Mouse (Mus musculus): Measurements from ENCODE around the gene Rnf130. TPM values are rescaled to one million over a fixed set of nuclear protein-coding genes. Genes with fewer than 3 reads are reported as not detected.

Rnf130 gene
- polyA plus RNA-seq, 1 experiment, result 47.7 TPM

DNA sequence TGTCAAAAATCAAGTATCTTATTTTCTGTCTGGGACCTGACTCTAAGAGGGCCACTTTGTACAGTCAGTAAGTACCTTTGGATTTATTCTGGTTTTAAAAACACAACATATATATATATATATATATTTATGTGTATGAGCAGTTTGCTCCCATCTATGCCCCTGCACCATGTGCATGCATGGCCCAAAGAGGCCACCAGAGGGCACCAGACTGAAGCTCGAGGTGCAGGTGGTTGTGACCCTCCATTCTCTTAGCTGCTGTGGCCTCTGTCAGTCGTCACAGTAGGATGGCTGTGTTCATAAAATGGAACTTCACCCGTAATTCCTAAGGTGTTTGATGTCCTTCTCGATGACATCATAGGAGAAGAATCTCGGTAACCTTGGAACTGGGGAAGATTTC is 89.2 kb downstream of the Rnf130 start:
- no peak for TF ChIP-seq POLR2A (IDR thresholded peaks at IDR 0.05; ENCODE audit: borderline replicate concordance, extremely low read depth, insufficient read depth, insufficient read length, poor library complexity, severe bottlenecking)
- TF ChIP-seq CTCF (IDR thresholded peaks at IDR 0.05; ENCODE audit: borderline replicate concordance, extremely low read depth, insufficient read depth, insufficient read length), result peak; percentile 87
- peak; percentile 71 for DNase-seq (ENCODE audit: low read depth)

DNA sequence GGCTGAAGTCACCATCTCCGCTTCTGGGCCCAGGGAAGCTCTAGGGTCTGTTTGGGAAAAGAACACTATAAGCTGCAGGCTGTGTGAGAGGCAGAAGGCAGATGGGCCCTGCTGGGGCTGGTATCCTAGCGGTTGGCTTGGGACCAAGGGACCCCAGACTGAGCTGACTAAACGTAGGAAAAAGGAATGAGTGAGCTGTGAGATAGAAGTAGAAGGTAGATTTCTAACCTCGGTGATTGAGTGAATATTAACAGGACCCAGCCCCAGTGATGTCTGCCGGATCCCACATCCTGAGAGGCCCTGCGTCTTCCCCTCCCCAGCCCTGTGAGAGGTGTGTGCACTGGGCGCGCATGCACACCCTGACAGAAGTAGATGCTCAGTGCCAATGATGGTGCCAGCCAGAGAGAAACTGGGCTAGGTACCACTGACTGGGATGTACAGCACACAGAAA is 97.5 kb downstream of the Rnf130 start:
- peak; percentile 32 for DNase-seq (ENCODE audit: low read depth)
- TF ChIP-seq CTCF (IDR thresholded peaks at IDR 0.05; ENCODE audit: borderline replicate concordance, extremely low read depth, insufficient read depth, insufficient read length) (no peak), POLR2A (IDR thresholded peaks at IDR 0.05; ENCODE audit: borderline replicate concordance, extremely low read depth, insufficient read depth, insufficient read length, poor library complexity, severe bottlenecking) (no peak)

DNA sequence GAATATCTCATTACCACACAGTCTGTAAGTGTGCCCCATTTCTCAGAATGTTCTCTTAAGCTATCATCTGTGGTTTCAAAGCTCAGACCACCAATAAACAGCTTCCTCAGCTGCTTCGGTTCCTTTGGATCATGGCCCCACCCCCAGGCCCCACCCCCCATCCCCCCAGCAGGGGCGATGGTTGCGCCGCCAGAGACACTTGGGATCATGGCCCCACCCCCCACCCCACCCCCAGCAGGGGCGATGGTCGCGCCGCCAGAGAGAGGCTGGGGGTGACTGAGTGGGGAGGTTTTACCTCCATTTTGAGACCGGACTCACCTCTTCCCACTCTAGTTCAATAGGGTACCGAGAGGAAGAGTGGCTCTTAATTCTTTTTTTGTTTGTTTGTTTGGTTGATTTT is 102.6 kb downstream of the Rnf130 start:
- no peak for DNase-seq (ENCODE audit: low read depth)
- TF ChIP-seq POLR2A (IDR thresholded peaks at IDR 0.05; ENCODE audit: borderline replicate concordance, extremely low read depth, insufficient read depth, insufficient read length, poor library complexity, severe bottlenecking) (no peak), CTCF (IDR thresholded peaks at IDR 0.05; ENCODE audit: borderline replicate concordance, extremely low read depth, insufficient read depth, insufficient read length) (no peak)

DNA sequence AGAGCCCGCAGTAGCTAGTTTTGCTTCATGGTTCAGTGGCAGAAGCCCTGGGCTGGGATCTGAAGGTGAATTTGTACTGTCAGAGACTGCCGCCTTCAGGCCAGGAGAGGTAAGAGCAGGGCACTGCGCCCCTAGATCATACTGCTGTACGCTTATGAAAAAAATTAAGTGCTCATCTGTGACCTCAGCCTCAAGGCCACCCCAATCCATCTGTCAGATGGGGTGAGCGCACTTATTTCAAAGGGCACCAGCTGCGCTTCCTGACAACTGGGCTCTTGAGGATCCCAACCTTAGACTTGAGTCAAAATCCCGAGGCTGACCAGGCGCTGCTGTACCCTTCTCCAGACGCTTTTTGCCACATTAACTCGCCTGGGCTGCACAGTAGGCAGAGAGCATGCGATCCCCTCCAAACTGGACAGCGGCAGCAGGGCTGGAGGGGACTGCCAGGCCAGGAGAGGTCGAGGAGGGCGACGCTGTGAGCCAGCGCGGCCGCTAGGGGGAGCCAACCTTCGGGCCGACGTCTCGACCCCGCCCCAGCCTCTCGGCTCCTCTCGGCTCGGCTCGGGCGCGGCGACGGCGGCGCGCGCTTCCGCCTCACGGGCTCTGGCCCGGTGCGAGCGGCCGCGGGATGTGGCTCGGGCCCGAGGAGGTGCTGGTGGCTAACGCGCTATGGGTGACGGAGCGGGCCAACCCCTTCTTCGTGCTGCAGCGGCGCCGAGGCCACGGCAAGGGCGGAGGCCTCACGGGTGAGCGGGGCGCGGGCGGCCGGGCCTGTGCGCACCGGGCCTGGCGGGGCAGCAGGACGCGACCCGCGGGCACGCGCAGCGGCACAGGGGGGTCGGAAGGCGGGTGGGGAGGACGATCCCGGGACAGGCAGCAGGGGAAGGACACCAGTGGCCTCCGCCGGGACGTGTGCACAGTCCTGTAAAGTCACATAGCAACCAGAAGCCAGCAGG is 105.9 kb downstream of the Rnf130 start, which contains the start of gene Tbc1d9b:
Gene Tbc1d9b (plus strand): TSS at position 586 of the 956 bp plus-strand sequence.
- peak; percentile 94 for DNase-seq (ENCODE audit: low read depth)
- TF ChIP-seq CTCF (IDR thresholded peaks at IDR 0.05; ENCODE audit: borderline replicate concordance, extremely low read depth, insufficient read depth, insufficient read length), result peak; percentile 96
- TF ChIP-seq POLR2A (IDR thresholded peaks at IDR 0.05; ENCODE audit: borderline replicate concordance, extremely low read depth, insufficient read depth, insufficient read length, poor library complexity, severe bottlenecking), result peak; percentile 97

DNA sequence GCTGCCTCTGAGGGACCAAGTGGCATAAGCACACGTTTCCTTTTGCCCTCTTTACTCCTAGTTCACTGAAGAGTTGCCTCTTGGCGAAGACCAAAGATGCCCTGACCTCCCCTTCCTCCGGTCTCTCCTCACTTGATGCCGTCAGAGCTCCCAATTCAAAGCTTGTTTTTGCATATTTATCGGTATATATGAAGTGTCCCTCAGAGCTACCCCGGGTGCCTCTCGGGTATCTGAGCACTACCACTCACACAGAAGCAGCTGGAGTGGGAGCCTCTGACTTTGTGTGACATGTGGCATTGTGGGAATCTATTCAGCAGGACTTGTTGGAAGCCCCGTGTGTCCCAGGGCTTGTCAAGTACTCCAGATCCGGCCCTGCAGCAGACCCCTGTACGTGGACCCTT is 106.7 kb downstream of the Rnf130 start:
- DNase-seq (ENCODE audit: low read depth), result peak; percentile 41

DNA sequence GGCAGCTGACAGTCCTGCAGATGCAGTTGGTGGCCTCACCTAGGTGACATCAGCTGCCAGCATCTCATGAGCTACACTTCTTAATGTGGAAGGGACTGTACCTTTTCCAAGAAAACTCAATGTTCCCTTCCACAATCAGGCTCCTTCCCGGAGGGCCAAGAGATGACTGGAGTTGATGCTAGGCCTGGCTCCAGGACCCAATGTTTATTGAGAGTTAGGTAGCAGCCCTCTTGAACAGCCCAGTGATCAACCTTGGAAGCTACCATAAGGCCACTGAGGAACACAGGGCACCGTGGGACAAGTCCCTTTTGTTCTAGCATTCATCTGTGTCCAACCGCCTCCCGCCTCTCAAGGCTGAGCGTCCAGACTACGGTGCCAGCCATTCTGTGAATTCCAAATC is 107.1 kb downstream of the Rnf130 start:
- DNase-seq (ENCODE audit: low read depth), result no peak
- TF ChIP-seq CTCF (IDR thresholded peaks at IDR 0.05; ENCODE audit: borderline replicate concordance, extremely low read depth, insufficient read depth, insufficient read length) (no peak), POLR2A (IDR thresholded peaks at IDR 0.05; ENCODE audit: borderline replicate concordance, extremely low read depth, insufficient read depth, insufficient read length, poor library complexity, severe bottlenecking) (no peak)

More for the DNA sequence above, 106.7 kb downstream of the Rnf130 start:
- TF ChIP-seq CTCF (IDR thresholded peaks at IDR 0.05; ENCODE audit: borderline replicate concordance, extremely low read depth, insufficient read depth, insufficient read length) (no peak), POLR2A (IDR thresholded peaks at IDR 0.05; ENCODE audit: borderline replicate concordance, extremely low read depth, insufficient read depth, insufficient read length, poor library complexity, severe bottlenecking) (no peak)

DNA sequence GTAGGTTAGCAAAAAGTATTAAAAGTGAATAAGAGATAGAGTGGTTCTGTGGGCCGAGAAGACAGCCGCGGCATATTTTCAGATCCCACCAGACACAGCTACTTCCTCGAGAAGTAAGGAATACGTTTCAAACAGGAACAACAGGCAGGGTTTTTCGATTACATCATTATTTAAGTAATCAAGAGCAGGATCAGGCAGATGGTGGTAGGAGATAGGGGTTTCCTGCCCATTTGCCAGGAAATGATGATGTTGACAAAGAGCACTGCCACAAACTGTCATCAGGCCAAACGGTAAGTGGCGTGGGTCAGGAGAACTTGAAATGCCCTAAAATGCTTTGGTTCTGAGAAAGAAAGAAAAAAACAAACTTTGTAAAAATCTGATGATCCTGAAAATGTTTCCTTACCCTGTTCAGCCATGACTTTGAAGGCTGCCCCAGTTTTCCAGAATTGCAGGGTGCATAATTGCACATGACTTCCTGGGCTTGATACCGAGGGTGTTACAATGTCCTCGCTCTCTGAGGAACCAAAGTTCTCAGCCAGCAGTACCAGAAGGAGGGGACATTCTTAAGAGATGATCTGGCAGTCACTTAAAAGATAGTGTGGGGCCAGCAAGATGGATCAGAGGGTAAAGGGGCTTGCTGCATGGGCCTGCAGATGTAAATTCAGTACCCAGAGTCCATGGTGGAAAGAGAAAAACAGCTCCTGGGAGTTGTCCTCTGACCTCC is 109.2 kb downstream of the Rnf130 start:
- DNase-seq (ENCODE audit: low read depth), result no peak
- no peak for TF ChIP-seq POLR2A (IDR thresholded peaks at IDR 0.05; ENCODE audit: borderline replicate concordance, extremely low read depth, insufficient read depth, insufficient read length, poor library complexity, severe bottlenecking)
- TF ChIP-seq CTCF (IDR thresholded peaks at IDR 0.05; ENCODE audit: borderline replicate concordance, extremely low read depth, insufficient read depth, insufficient read length), result no peak

DNA sequence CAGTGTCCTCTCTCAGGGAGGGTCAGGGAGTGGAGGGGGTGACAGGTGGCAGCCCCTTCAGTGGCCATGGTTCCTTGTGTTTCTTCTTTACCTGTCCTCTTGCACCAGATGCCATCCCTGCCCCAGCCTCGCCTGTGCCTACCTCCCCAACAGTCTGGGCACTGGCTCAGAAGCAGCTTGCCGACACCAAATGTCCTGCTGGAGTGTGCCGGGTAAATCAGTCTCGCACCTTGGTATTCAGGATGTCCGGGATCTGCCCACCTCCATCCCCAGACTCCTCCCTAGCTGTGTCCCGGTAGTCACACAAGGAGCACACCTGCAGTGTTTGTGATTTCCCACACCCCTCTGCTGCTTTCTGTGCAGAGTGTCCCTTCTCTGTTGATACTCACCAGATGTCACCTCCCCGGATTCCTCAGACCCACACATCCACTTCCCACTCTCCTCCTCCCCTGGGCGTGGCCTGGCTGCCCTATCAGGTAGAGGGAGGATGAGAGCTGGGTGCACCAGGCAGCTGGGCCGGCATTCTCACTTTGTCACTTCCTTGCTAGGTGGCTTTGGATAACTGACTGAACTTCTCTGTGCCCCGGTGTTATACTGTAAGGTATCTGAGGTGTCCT is 113.2 kb downstream of the Rnf130 start:
- no peak for DNase-seq (ENCODE audit: low read depth)
- TF ChIP-seq POLR2A (IDR thresholded peaks at IDR 0.05; ENCODE audit: borderline replicate concordance, extremely low read depth, insufficient read depth, insufficient read length, poor library complexity, severe bottlenecking) (no peak), CTCF (IDR thresholded peaks at IDR 0.05; ENCODE audit: borderline replicate concordance, extremely low read depth, insufficient read depth, insufficient read length) (no peak)

DNA sequence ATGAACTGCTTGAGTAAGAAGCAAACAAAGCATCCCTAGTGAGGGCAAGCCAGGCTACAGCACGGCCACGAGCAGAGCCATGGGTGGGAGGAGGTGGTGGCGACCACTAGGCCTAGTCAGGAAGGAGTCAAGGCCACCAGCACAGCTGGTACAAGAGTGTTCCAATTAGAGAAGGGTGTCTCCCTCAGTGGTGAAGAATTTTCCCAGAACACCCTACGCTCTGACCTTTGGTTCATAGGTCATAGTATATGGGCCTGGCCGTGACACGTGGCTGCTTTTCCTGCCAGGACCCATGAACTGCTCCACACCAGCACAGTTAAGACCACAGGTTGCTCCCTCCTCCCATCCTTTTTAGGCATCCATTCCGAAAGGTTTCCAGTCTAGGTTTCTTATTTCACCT is 114.4 kb downstream of the Rnf130 start:
- DNase-seq (ENCODE audit: low read depth), result no peak
- TF ChIP-seq CTCF (IDR thresholded peaks at IDR 0.05; ENCODE audit: borderline replicate concordance, extremely low read depth, insufficient read depth, insufficient read length) (no peak), POLR2A (IDR thresholded peaks at IDR 0.05; ENCODE audit: borderline replicate concordance, extremely low read depth, insufficient read depth, insufficient read length, poor library complexity, severe bottlenecking) (no peak)

DNA sequence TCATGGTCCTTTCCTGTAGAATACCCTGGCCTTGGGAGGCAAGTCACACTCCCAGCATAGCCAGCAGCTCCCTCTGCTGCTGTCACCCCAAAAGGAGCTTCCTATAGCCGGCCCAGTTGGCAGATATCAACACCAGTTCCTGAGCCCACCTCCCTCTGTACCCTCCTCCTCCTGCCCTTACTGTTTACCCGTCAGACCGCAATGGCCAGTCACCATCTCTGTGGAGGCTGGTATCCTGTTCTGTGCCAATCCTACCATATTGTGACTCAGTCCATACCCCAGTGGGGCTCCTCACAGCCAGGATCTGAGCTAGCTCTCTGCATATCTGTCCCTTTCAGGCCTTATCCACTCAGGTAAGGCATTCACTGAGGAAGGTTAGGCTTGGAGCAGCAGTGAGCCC is 120.4 kb downstream of the Rnf130 start:
- no peak for DNase-seq (ENCODE audit: low read depth)
- TF ChIP-seq CTCF (IDR thresholded peaks at IDR 0.05; ENCODE audit: borderline replicate concordance, extremely low read depth, insufficient read depth, insufficient read length) (no peak), POLR2A (IDR thresholded peaks at IDR 0.05; ENCODE audit: borderline replicate concordance, extremely low read depth, insufficient read depth, insufficient read length, poor library complexity, severe bottlenecking) (no peak)

DNA sequence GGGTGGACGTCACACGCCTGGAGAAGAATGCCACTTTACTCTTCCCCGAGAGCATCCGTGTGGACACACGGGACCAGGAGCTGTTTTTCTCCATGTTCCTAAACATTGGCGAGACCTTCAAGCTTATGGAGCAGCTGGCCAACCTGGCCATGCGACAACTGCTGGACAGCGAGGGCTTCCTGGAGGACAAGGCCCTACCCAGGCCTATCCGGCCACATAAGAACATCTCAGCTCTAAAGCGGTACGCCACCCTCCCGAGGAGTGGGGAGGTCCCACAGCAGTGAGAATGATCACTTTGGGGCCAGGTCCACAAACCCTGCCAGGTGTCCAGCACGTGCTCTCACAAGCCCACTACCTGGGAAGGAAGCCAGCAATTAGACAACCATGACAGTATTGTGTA is 121.0 kb downstream of the Rnf130 start:
- DNase-seq (ENCODE audit: low read depth), result no peak
- no peak for TF ChIP-seq POLR2A (IDR thresholded peaks at IDR 0.05; ENCODE audit: borderline replicate concordance, extremely low read depth, insufficient read depth, insufficient read length, poor library complexity, severe bottlenecking)
